Mouse (Mus musculus): ENCODE measurements around the gene Aoc1. TPM values are rescaled to one million over a fixed set of nuclear protein-coding genes. Genes with fewer than 3 reads are reported as not detected.
"Not testable (repeated sequence)": the region's sequence is repeated elsewhere in the genome, so short reads cannot be mapped to it uniquely, and the experiment has no call there.

Aoc1 gene
- polyA plus RNA-seq, 1 experiment, result 312 TPM

DNA sequence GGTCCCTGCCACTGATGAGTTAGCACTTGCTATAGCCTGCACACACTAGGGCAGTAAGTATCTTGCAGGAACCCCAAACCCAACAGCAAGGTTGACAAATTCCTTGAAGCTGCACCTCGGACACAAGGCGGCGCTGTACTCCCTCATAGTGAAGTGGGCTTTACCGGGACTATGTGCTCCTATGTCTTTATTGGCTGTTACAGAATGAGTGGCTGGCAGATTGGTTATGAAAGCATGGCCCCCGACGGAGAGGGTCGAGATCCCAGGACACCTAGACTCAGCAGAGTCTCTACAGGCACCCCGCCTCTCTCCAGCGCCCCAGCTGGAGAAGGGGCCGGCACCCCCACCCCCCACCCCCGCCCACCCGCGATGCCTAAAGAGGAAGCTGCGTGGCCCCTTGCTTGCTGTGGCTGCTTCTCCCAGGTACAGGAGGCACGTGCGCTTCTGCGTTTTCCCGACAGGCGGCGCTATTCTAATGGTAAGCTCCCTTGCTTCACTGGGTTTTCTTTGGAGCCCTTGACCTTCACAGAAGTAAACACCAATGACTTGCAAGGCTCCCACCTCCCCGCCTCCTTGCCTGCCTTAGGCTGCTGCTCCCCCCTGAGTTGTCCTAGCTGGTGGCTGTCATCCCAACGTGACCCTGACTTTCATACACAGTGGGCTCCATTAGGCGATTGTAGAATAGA is 12.4 kb upstream of the Aoc1 start:
- DNase-seq (ENCODE audit: low read depth, low spot score), result no peak
- WGBS, result 12% methylated on average over 23 of the region's 23 CpGs

DNA sequence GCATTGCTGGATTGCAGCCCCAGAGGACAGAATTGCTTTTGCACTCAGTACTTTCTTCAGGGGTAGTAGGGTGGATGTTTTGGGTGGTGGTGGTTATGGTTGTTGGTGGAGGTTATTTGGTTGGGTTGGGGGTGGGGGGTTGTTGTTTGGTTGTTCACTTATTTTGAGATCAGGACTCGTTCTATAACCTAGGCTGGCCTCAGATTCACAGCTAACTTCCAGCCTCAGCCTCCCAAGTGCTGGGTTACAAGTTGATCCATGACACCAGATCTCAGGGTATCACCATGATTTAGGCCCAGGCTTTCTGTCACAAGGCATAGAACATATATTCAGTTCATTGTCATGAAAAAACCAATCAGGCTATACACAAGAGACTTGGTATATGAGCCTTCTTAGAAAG is 11.8 kb upstream of the Aoc1 start:
- DNase-seq (ENCODE audit: low read depth, low spot score), result no peak
- WGBS, result 90% methylated on average over 1 of the region's 1 CpGs

DNA sequence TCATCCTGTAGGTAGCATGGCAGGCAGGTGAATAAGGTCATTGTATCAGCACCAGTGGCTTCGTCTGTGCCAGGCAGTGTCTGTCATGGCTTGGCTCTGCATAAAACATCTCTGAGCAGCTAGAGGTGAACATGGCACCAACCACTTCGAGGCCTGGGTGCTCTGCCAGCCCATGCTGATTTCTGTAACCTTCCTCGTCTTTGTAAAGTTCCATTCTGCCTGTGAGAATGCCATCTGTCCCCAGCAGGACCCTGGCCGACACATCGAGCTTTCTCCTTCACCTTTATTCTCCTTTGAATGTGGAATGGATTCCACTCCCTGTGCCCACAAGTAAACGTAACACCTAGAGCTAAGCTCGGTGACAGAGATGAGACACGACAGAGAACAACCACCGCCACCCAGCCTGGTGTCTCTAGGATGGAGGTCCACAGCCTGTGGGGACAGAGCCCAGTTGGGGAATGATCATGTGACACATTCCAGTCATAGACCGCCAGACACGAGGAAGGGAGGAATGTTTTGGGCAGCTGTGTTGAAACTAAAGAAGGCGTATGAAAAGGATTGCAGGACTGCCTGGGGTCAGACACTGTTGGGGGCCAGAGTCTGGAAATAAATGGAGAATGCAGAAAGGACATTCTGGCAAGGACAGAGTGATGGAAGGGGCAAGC is 10.9 kb upstream of the Aoc1 start:
- DNase-seq (ENCODE audit: low read depth, low spot score), result no peak
- WGBS, result 88% methylated on average over 12 of the region's 12 CpGs

DNA sequence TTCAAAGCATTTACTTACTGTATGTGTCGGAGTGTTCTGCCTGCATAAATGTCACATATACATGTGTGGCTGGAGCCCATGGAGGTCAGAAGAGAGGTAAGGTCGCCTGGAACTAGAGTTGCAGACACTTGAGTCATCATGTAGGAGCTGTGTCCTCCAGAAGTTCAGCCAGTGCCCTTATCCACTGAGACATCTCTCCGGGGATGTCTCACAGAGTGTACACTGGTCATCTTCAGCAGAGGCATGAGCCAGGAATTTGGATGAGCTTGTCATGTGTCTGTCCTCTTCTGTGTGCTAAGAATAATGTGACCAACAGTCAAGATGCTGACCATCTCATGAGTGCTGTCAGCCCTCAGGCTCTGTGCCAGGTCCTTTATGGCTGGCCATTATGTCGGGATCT is 9.9 kb upstream of the Aoc1 start:
- 67% methylated on average over 4 of the region's 4 CpGs for WGBS
- no peak for DNase-seq (ENCODE audit: low read depth, low spot score)

DNA sequence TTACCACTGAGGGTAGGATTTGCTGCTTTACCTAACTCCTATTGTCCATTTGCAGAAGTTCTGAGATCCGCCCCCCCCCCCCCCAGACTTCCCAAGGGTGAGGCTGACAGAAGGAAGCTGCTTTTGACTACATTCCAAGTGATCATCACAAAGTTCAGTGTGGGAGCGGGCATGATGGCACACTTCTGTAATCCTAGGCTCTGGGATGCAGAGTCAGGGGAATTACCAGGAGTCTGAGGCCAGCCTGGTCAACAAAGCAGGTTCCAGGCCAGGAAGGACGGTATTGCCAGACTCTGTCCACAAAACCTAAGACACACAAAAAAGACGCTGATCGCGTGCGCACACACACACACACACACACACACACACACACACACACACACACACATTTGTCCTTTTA is 9.2 kb upstream of the Aoc1 start:
- DNase-seq (ENCODE audit: low read depth, low spot score), result no peak
- 42% methylated on average over 7 of the region's 7 CpGs for WGBS

DNA sequence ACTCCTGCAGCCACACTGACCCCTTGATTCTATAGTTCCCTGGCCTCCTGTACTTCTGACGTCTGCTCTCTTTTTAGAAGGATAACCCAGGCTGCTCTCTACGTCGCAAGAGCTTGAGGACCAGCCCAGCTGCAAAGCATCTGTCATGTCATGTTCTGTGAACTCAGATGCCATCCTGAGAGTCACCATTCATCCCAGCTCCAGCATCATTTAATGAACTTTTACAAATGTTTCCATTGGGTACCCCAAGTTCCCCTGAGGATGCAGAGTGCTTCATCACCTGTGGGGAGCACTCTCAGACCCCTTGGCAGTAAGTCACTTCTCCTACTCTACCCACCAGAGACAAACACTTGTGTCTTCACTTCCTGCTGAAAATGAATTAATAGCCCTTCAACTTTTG is 8.5 kb upstream of the Aoc1 start:
- DNase-seq (ENCODE audit: low read depth, low spot score), result no peak
- whole genome bisulfite sequencing, result 57% methylated on average over 3 of the region's 3 CpGs

DNA sequence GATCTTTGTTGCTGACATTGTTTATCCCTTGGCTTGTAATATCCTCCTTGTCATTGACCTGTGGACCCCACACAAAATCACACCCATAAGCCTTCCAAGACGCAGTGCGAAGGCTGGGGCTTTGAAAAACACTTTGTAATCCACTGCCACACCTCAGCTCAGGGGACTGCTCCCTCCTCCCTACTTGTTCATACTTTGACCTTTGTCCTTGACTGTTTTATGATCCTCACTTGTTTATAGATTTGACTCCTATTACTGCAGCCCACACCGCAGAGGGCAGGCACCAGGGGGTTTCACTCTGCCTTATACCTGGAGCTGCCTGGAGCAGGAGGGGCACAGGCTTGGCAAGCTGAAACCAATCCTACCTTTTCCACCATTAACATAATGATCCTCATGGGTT is 8.0 kb upstream of the Aoc1 start:
- peak; percentile 83 for DNase-seq (ENCODE audit: low read depth, low spot score)

DNA sequence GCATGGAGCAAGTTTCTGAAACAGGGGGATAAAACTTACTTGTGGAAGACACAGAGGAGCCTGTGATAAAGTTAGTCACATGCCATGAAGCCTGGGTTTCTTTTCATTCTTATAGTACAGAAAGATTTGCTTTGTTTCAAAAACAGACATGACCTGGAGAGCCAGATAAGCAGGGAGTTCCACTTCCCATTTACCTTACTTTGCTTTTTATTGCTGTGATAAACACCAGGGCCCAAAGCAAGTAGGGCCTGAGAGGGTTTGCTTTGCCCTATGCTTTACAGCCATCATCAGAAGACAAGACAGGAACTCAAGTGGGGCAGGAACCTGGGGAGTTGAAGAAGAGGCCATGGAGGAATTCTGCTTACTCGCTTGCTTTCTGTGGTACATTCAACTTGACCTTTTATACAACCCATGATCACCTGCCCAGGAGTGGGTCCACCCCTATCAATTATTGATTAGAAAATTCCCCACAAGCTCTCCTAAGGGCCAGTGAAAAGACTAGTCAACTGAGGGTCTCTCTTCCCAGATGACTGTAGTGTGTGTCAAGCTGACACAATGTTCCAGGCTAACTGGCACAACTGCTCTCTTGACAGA is 7.4 kb upstream of the Aoc1 start:
- WGBS, result 39% methylated on average over 1 of the region's 1 CpGs
- no peak for DNase-seq (ENCODE audit: low read depth, low spot score)

More for the DNA sequence above, 8.0 kb upstream of the Aoc1 start:
- WGBS, result 26% methylated on average over 3 of the region's 3 CpGs

DNA sequence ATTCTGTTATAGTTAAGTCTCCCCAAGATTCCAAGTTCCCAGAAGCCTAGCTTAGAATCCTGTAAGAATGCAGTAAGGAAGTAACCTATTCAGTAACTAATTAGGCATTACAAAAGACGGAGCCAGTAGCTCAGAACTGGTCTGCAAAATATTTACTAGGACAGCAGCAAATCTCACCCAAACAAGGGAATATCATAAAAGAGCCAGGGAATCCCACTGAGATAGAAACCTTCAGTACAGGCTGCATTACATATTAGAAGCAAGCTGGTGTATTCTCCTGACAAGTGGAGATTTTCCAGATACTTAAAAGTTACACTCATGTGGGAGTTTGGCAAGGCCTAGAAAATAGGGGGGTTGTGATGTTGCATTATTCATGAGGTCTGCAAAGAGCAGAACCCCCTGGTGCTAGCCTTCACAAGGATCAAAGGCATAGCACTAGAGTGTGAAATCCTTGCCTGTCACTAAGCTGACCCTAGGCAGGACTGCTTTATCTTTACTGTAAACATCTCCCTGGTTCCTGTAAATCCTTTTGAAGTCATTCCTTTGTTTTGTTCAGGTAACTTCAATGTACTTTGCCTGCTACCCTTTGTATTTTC is 6.2 kb upstream of the Aoc1 start:
- not testable (repeated sequence) for DNase-seq (ENCODE audit: low read depth, low spot score)
- WGBS, result 25% methylated on average over 1 of the region's 1 CpGs

DNA sequence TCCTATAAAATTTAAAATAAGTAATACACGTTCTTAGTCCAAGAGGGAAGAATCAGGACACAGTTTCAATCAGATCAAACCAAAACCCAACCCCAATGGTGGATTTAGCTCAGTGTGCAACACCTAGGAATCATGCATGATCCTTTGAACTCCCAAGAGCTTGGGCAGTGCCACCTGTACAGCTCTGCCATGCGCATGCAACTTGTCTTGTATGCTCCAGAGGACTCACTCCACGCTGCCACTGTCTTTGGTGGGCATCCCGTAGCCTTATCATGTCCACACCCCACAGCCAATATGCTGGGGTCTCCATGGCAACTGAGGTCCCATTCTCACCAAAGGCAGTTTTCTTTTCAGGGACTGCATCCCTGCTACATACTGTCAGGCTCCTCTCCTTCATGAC is 5.5 kb upstream of the Aoc1 start:
- DNase-seq (ENCODE audit: low read depth, low spot score), result no peak
- WGBS, result 91% methylated on average over 4 of the region's 4 CpGs

DNA sequence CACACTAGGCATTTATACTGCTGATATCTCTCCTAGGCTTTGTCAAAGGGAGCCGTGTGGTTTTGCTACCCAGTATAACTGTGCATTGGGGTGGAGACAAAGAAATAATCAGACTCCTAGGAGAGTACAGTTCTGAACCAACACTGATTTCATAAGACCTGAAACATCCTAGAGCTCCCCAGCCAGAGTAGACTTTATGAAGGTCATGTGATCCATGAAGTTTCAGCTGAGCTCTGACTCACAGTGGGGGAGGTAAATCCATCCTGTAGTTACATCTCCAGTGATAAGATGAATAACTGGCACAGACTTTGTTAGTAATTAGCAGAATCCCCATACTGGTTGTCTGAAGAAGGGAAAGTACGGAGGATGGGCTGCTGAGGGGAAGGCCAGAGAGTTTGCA is 2.9 kb upstream of the Aoc1 start:
- WGBS, result 58% methylated on average over 2 of the region's 2 CpGs
- no peak for DNase-seq (ENCODE audit: low read depth, low spot score)

DNA sequence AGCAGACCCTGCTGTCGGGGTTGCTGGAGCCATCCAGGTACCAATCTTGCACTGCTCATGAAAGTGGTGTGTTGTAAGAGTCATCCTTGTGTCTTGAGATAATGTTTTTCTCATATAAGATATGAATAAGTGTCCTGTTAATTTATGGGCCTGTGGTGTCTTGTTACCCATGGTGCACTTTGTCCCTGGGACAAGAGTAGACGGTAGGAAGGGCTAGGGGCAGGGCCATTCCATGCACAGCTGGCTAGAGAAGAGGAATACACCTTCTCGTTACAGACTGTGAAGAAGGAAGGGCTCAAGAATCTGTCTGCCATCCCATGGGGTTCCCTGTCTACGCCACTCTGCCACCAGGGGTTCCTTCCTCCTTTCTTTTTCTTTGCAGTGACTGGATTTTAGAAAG is 1.9 kb downstream of the Aoc1 start:
- DNase-seq (ENCODE audit: low read depth, low spot score), result no peak
- WGBS, result 74% methylated on average over 4 of the region's 4 CpGs

DNA sequence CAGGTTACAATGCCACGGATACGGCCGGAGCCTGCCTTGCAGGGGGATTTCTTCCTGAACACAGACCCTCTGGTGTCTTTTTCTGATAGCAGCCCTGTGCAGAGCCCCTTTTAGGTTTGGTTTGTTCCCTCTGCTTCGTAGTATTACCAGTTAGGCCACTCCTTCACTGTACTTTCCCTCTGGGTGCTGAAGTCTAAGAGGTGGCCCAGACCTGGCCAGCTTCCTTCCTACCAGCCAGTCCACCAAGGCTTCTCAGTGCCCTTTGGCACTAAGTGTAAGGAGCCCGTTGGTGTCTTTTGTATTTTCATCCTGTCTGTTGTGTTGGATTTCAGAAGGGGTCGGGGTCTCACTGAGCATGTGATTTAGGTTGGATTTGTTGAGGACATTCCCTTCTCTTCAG is 2.8 kb downstream of the Aoc1 start:
- no peak for DNase-seq (ENCODE audit: low read depth, low spot score)
- WGBS, result 68% methylated on average over 6 of the region's 6 CpGs

DNA sequence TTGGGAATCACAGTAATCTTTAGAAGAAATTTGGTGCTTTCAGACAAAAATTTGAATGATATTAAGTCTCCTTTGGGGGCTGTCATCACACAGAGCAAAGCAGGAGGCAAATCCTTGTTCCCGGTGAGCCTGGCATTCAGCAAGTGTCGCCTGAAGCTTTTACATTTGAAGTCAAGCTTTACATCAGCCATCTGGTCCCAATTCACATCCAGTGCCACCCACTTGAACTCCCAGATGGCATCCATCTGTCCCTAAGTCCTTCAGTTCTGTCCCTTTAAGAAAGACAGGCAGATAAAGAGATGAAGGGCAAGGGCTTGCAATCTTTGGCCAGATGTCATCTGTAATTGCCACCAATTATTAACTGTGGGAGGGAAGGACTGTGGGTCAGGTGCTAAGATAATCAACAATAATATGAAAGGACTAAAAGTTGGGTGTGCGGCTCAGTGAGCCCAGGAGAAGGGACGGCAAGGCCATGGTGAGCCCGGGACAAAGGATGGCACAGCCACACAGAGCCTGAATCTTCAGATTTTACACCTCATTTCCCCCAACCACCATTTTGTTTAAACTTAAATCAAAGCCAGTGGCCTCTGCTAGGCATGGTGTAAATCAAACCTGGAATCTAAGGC is 3.9 kb downstream of the Aoc1 start:
- DNase-seq (ENCODE audit: low read depth, low spot score), result no peak
- WGBS, result 90% methylated on average over 5 of the region's 5 CpGs

DNA sequence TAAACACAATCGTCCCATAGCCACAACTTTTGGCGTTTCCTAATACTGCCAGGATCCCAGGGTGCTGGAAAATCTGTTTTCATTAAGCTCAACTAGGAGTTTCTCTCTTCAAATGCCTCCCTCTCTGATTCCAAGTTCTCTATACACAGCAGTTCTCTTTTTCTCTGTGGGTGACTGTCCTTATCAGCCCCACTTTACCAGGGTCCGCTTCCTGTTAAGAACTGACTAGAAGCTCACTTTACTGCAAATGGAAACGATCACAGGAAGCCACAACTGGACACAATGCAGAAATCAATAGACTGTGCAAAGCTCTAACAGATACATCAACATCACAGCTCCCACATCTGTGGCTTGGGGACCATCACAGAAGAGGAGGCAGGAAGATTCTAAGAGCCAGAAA is 21.5 kb downstream of the Aoc1 start:
- WGBS, result 53% methylated on average over 4 of the region's 4 CpGs
- DNase-seq (ENCODE audit: low read depth, low spot score), result no peak

DNA sequence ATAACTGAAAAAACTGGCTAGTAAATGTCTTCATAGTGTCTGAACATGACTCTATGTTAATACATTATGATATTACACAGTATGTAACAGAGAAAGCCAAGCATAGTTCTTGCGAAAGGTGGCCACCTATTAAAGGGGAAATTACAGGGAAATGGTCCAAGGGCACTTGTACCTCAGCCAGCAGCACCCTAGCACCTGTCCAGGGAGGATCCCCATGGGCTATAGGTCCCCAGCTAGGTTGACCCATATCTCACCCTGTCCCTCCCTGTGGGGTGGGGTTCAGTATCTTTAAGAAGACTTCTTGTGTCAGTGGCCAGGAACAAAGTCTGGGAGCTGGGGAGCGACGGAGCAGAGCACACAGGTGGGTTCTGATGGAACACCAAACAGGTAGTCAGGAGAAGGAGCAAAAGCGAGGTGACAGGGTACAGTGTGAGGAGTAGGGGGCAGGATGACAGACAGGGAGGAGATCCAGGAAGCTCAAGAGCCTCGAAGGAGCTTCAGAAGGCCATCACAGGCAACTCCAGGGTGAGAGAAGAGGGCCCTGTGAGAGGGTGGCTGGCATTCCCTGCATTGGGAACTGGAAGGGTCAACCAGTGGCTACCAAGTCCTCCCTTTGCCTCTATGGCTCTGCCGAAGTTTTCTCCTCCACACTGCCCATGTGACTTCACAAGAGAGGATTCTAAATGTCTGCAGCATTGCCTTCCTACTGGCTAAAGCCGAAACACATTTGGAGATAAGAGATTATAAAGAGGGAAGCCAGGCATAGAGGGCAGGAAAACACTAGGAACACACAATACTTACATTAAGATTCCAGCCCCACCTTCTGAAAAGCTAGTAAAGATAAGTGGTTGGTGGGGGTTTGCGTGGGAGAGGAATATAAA is 22.5 kb downstream of the Aoc1 start:
- peak; percentile 70 for DNase-seq (ENCODE audit: low read depth, low spot score)

DNA sequence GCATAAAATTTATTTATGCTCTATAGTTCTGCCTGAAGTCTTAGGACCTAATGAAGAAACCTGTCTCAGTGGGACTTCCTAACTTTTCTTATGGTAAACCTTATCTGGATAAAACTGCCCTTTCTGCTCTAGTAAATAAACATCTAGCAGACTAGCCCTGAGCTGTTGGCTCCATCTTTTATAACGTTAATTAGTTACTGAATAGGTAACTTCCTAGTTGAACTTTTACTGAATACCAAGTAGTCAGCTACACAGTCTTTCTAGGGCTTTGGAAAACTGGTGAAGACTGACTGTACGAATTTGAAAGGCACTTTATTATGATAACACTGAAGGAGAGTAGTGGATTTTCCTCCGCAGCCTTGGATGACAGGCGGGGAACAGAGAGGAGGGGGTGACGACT is 23.2 kb downstream of the Aoc1 start:
- DNase-seq (ENCODE audit: low read depth, low spot score), result no peak
- 44% methylated on average over 5 of the region's 5 CpGs for WGBS

More for the DNA sequence above, 22.5 kb downstream of the Aoc1 start:
- WGBS, result 32% methylated on average over 8 of the region's 8 CpGs

DNA sequence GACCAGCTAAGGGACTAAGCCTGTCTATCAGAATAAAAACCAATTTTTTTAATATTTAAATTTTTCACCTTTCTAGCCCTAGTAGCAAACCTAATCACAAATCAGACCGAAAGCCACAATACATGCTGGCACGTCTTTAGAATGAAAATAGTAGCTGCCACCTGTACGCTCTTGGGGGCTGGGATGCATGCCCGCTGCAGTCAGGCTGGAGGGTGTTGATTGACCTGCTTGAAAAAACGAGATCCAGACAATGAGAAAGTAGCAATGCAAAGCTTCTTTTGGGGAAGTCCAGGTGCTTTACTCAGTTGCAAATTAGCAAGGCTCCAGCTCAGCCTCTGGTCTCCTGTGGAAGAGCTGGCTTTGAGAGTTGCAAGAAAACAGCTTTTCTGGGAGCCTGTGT is 24.3 kb downstream of the Aoc1 start:
- DNase-seq (ENCODE audit: low read depth, low spot score), result no peak
- 33% methylated on average over 5 of the region's 5 CpGs for WGBS

DNA sequence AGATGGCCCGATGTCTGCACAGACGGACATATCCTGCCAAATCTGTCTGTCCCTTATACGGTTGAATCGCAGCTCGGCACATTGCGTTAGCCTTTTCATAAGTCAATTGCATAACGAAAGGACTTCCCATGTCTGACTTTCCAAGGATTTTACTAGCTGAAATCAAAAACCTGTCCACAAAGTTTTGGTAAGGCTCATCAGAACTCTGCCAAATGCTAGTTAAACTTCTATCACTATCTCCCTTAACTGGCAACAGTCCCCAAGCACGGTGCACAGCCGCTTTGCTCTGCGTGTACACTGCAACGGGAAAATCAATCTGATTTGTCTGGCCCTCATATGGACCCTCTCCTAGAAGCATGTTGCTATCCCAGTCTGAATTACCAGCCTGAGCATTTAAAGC is 28.6 kb downstream of the Aoc1 start:
- DNase-seq (ENCODE audit: low read depth, low spot score), result not testable (repeated sequence)
- WGBS, result 93% methylated on average over 11 of the region's 11 CpGs
